Mouse (Mus musculus): ENCODE measurements around the gene Gm49337. TPM values are rescaled to one million over a fixed set of nuclear protein-coding genes. Genes with fewer than 3 reads are reported as not detected.

Gene Gm49337
- polyA plus RNA-seq, 1 experiment from 2014 or later, result not detected

GRCm38 (mm10) chr4:116152702-116153101 lies 20.5 kb upstream of the Gm49337 start:
- Histone ChIP-seq H3K4me1 (replicated peaks; ENCODE audit: control insufficient read depth, insufficient read depth, low read length) (peaks cover 6% of the 10 kb centered on the region), H3K4me3 (ENCODE audit: low read depth, low read length) (no peak overlapping the region), H3K27me3 (ENCODE audit: control insufficient read depth, insufficient read depth, low read length) (no peaks in the 10 kb centered on the region), H3K9me3 (ENCODE audit: control insufficient read depth, low read length) (no peaks in the 10 kb centered on the region), H3K36me3 (ENCODE audit: control insufficient read depth, insufficient read depth, low read length) (peaks cover 10% of the 10 kb centered on the region; the same call in 1 of the 2 replicates), H3K27ac (ENCODE audit: low read depth, low read length) (no peak overlapping the region), H3K4me2 (ENCODE audit: low read depth, low read length, severe bottlenecking) (no peak overlapping the region), H3K9ac (ENCODE audit: low read length) (no peak overlapping the region)
- no peak for DNase-seq (ENCODE audit: low spot score)
- no peak for ATAC-seq (replicated peaks; ENCODE audit: low FRiP score)
- WGBS, result 95% methylated on average over 15 of the region's 15 CpGs

DNA sequence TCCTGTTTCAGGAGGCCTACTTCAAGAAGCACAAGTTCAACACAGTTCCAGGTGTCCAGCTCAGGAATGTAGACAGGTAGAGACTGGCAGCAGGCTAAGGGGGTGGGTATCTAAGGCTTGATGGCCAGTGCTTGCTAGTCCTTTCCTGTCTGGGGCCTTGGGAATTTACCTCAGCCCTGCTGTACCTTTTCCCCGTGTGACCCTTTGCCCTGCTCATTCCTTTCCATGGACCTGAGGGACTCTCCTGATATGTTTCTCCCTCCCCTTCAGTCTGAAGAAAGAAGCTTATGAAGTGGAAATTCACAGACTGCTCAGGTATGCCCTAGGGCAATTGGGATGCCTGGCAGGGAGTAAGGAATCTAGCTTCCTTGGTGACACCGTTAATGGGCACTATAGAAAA lies 15.3 kb upstream of the Gm49337 start:
- H3K9ac ChIP-seq (ENCODE audit: low read length), result no peak overlapping the region
- H3K4me2 ChIP-seq (ENCODE audit: low read depth, low read length, severe bottlenecking), result no peak overlapping the region
- H3K27ac ChIP-seq (ENCODE audit: low read depth, low read length), result no peak overlapping the region
- 86% methylated on average over 2 of the region's 2 CpGs for WGBS
- no peaks in the 10 kb centered on the region for H3K4me1 ChIP-seq (replicated peaks; ENCODE audit: control insufficient read depth, insufficient read depth, low read length)
- H3K9me3 ChIP-seq (ENCODE audit: control insufficient read depth, low read length), result no peaks in the 10 kb centered on the region
- DNase-seq (ENCODE audit: low spot score), result no peak
- H3K36me3 ChIP-seq (ENCODE audit: control insufficient read depth, insufficient read depth, low read length), result peaks cover 13% of the 10 kb centered on the region; the same call in 1 of the 2 replicates
- ATAC-seq (replicated peaks; ENCODE audit: low FRiP score), result no peak
- no peaks in the 10 kb centered on the region for H3K27me3 ChIP-seq (ENCODE audit: control insufficient read depth, insufficient read depth, low read length)
- H3K4me3 ChIP-seq (ENCODE audit: low read depth, low read length), result no peak overlapping the region

GRCm38 (mm10) chr4:116159912-116160311 lies 13.3 kb upstream of the Gm49337 start:
- ATAC-seq (replicated peaks; ENCODE audit: low FRiP score) (no peak), DNase-seq (ENCODE audit: low spot score) (no peak)
- Histone ChIP-seq H3K27ac (ENCODE audit: low read depth, low read length) (no peak overlapping the region), H3K36me3 (ENCODE audit: control insufficient read depth, insufficient read depth, low read length) (peaks cover 8% of the 10 kb centered on the region; the same call in 1 of the 2 replicates), H3K4me3 (ENCODE audit: low read depth, low read length) (no peak overlapping the region), H3K9me3 (ENCODE audit: control insufficient read depth, low read length) (no peaks in the 10 kb centered on the region), H3K4me1 (replicated peaks; ENCODE audit: control insufficient read depth, insufficient read depth, low read length) (no peaks in the 10 kb centered on the region), H3K9ac (ENCODE audit: low read length) (no peak overlapping the region), H3K4me2 (ENCODE audit: low read depth, low read length, severe bottlenecking) (no peak overlapping the region), H3K27me3 (ENCODE audit: control insufficient read depth, insufficient read depth, low read length) (no peaks in the 10 kb centered on the region)
- WGBS, result 83% methylated on average over 3 of the region's 3 CpGs

DNA sequence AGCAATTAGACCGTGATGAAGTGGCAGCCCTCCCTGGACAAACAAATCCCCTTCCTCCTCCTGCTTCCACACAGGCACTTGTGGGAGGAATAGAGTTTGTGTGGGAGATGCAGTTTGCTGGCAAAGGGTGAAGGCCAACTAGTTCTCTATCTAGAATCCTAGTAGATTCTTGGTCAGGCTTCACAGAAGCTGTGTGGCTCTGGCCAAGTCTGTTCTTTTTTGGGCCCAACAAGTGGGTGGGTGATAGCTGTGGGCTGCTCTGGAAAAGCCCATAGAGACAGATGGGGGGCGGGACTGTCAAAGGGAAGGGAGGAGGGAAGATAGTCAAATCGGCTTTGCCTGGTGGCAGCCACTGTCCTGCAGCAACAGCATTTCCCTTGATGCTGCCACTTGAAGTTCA lies 12.4 kb upstream of the Gm49337 start:
- ATAC-seq (replicated peaks; ENCODE audit: low FRiP score) (no peak), DNase-seq (ENCODE audit: low spot score) (no peak)
- 91% methylated on average over 3 of the region's 3 CpGs for WGBS
- no peak overlapping the region for H3K4me3 ChIP-seq (ENCODE audit: low read depth, low read length)
- H3K4me2 ChIP-seq (ENCODE audit: low read depth, low read length, severe bottlenecking), result no peak overlapping the region
- no peak overlapping the region for H3K9ac ChIP-seq (ENCODE audit: low read length)
- no peak overlapping the region for H3K27ac ChIP-seq (ENCODE audit: low read depth, low read length)
- peaks cover 8% of the 10 kb centered on the region; the same call in 1 of the 2 replicates for H3K36me3 ChIP-seq (ENCODE audit: control insufficient read depth, insufficient read depth, low read length)
- H3K4me1 ChIP-seq (replicated peaks; ENCODE audit: control insufficient read depth, insufficient read depth, low read length), result no peaks in the 10 kb centered on the region
- H3K27me3 ChIP-seq (ENCODE audit: control insufficient read depth, insufficient read depth, low read length), result no peaks in the 10 kb centered on the region
- no peaks in the 10 kb centered on the region for H3K9me3 ChIP-seq (ENCODE audit: control insufficient read depth, low read length)

DNA sequence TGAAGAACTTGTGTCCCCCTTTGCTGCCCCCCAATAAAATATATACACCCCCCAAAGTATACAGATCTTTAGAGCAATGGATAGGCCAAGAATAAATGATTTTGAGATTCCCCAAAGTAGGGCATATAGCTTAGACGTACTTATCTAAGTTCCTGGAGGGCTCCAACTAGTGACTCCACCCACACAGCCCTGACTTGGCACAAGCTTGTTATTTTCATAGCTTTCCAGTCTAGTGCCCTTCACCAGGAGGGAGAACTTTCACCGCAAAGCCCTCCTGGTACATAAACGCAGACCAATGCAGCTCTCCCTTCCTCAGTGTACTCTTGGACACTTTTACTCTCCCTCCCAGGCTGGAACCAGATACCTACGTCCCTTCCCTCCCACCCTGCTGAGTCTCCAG lies 11.0 kb upstream of the Gm49337 start:
- no peaks in the 10 kb centered on the region for H3K4me1 ChIP-seq (replicated peaks; ENCODE audit: control insufficient read depth, insufficient read depth, low read length)
- ATAC-seq (replicated peaks; ENCODE audit: low FRiP score), result no peak
- H3K4me3 ChIP-seq (ENCODE audit: low read depth, low read length), result no peak overlapping the region
- no peaks in the 10 kb centered on the region for H3K9me3 ChIP-seq (ENCODE audit: control insufficient read depth, low read length)
- no peak overlapping the region for H3K27ac ChIP-seq (ENCODE audit: low read depth, low read length)
- no peak for DNase-seq (ENCODE audit: low spot score)
- no peaks in the 10 kb centered on the region for H3K27me3 ChIP-seq (ENCODE audit: control insufficient read depth, insufficient read depth, low read length)
- H3K4me2 ChIP-seq (ENCODE audit: low read depth, low read length, severe bottlenecking), result no peak overlapping the region
- WGBS, result 88% methylated on average over 4 of the region's 4 CpGs
- peaks cover 2% of the 10 kb centered on the region; the same call in 1 of the 2 replicates for H3K36me3 ChIP-seq (ENCODE audit: control insufficient read depth, insufficient read depth, low read length)
- no peak overlapping the region for H3K9ac ChIP-seq (ENCODE audit: low read length)

DNA sequence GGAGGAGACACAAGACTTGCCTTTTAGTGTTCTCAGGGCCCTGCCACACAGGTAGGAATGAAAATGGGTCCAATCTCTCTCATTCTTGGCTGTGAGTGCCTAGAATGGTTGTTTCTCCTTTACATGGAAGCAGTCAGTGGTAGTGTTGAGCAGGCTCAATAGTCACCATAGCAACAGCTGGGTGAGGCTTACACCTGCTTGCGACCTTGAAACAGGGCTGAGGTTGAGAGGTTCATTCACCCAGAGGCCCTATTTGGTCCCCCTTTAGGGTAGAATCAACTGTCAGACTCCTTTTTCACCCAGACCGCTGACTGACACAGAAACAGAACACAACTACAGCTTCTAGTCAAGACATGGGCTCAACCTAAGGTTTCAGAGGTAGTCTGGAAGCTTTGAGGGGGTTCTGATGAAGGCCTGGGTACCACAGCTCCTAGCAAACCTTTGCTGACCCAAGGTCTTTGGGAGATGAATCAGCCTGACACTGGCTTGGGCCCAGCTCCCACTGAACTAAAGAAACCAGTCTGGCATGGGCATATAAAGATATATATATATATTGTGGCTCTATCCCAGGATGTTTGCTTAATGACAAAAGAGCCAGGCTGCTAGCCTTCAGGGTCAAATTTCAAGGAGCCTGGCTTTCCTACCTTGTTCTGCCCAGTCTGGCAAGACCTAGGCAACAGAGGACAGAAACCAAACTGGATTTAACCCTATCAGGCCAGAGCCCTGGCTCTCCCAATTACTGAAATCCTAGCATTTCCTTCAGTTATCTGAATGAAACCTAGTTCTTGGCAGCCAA lies 8.2 kb upstream of the Gm49337 start:
- no peaks in the 10 kb centered on the region for H3K36me3 ChIP-seq (ENCODE audit: control insufficient read depth, insufficient read depth, low read length)
- no peak overlapping the region for H3K9ac ChIP-seq (ENCODE audit: low read length)
- no peak for ATAC-seq (replicated peaks; ENCODE audit: low FRiP score)
- 83% methylated on average over 2 of the region's 2 CpGs for WGBS
- no peak overlapping the region for H3K4me3 ChIP-seq (ENCODE audit: low read depth, low read length)
- no peak overlapping the region for H3K27ac ChIP-seq (ENCODE audit: low read depth, low read length)
- DNase-seq (ENCODE audit: low spot score), result no peak
- no peaks in the 10 kb centered on the region for H3K9me3 ChIP-seq (ENCODE audit: control insufficient read depth, low read length)
- H3K4me2 ChIP-seq (ENCODE audit: low read depth, low read length, severe bottlenecking), result no peak overlapping the region
- H3K4me1 ChIP-seq (replicated peaks; ENCODE audit: control insufficient read depth, insufficient read depth, low read length), result no peaks in the 10 kb centered on the region
- H3K27me3 ChIP-seq (ENCODE audit: control insufficient read depth, insufficient read depth, low read length), result no peaks in the 10 kb centered on the region

DNA sequence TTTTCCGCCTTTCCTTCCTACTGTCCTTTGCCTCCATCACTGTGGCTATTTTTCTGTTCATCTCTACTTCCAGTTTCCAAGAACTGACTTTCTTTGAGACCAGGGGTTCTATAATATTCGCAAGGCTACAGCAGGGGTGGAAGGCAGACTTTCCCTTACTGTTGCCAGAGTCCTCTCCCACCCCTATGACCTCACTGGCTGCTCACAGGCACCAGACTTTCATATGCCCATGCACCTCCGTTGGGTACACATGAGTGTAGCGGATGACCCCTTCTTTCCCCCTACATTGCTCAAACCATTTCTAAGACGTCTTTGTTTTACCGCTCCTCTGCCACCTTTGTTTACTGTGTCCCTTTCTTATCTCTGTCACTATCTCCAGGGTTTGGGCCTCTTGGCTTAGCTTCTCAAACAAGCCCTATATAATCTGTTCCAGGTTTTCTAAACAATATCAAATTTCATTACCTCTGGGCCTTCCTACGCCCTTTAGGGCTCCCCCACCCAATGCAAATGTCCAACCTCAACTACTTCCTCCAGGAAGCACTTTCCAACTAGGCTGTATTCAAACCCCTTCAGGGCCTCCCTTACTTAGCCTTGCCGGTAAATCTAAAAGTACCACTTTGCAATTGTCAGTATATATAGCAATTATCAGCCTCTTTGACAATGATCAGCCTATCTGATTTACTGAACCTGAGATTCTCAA lies 7.3 kb upstream of the Gm49337 start:
- no peaks in the 10 kb centered on the region for H3K9me3 ChIP-seq (ENCODE audit: control insufficient read depth, low read length)
- H3K4me1 ChIP-seq (replicated peaks; ENCODE audit: control insufficient read depth, insufficient read depth, low read length), result no peaks in the 10 kb centered on the region
- ATAC-seq (replicated peaks; ENCODE audit: low FRiP score) (no peak), DNase-seq (ENCODE audit: low spot score) (no peak)
- H3K27ac ChIP-seq (ENCODE audit: low read depth, low read length), result no peak overlapping the region
- WGBS, result 79% methylated on average over 8 of the region's 8 CpGs
- H3K4me3 ChIP-seq (ENCODE audit: low read depth, low read length), result no peak overlapping the region
- H3K9ac ChIP-seq (ENCODE audit: low read length), result no peak overlapping the region
- H3K27me3 ChIP-seq (ENCODE audit: control insufficient read depth, insufficient read depth, low read length), result no peaks in the 10 kb centered on the region
- H3K36me3 ChIP-seq (ENCODE audit: control insufficient read depth, insufficient read depth, low read length), result no peaks in the 10 kb centered on the region
- H3K4me2 ChIP-seq (ENCODE audit: low read depth, low read length, severe bottlenecking), result no peak overlapping the region

DNA sequence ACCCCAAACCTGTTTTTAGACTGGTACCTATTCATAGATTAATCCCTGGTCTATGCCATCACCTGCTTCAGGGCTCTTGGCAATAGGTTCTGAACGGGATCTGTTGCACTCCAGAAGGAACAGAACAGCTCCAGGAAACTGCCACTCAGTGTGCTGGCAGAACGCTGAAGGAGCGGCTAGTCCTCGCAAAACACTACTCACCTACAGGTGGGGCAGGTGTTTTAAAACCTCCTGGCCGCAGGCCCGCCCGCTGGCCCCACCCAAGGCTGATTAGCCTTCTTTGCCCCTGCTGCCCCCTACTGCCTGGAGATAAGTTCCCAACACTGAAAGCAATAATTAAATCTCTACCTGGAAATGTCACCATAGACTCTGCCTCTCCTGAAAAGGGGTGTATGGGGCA lies 5.8 kb upstream of the Gm49337 start, which contains the start of gene Tspan1:
TSS of gene Tspan1 (minus strand) at position 198 of the 400 bp plus-strand sequence.
- H3K4me1 ChIP-seq (replicated peaks; ENCODE audit: control insufficient read depth, insufficient read depth, low read length), result no peaks in the 10 kb centered on the region
- no peaks in the 10 kb centered on the region for H3K9me3 ChIP-seq (ENCODE audit: control insufficient read depth, low read length)
- no peak within 1 kb of the TSS for H3K4me3 ChIP-seq (ENCODE audit: low read depth, low read length)
- H3K27me3 ChIP-seq (ENCODE audit: control insufficient read depth, insufficient read depth, low read length), result no peaks in the 10 kb centered on the region
- H3K36me3 ChIP-seq (ENCODE audit: control insufficient read depth, insufficient read depth, low read length), result no peaks in the 10 kb centered on the region
- 30% methylated on average over 7 of the region's 7 CpGs for WGBS
- H3K9ac ChIP-seq (ENCODE audit: low read length), result no peak within 1 kb of the TSS
- ATAC-seq (replicated peaks; ENCODE audit: low FRiP score) (no peak), DNase-seq (ENCODE audit: low spot score) (no peak)
- H3K27ac ChIP-seq (ENCODE audit: low read depth, low read length), result no peak within 1 kb of the TSS
- H3K4me2 ChIP-seq (ENCODE audit: low read depth, low read length, severe bottlenecking), result no peak within 1 kb of the TSS

Data from forebrain, embryonic 11.5 days (tissue).